Mouse (Mus musculus) lung, adult 18-20 months (tissue): ENCODE data around the gene Rhbg.
"Not testable (repeated sequence)": the region's sequence is repeated elsewhere in the genome, so short reads cannot be mapped to it uniquely, and the experiment has no call there.

ENCODE experiments used
- DNase-seq, 2 experiments: peaks; one replicate each; pipeline ENCODE4 v3.0.0; 2022; ENCODE audit warnings: mixed read lengths in 2 of 2

The Rhbg gene

GRCm38 (mm10) chr3:88254268-88254926 is at the start of gene Rhbg:
Gene Rhbg (minus strand): TSS chr3:88254709.
- DNase-seq: peak; percentile 84 to 89

DNA sequence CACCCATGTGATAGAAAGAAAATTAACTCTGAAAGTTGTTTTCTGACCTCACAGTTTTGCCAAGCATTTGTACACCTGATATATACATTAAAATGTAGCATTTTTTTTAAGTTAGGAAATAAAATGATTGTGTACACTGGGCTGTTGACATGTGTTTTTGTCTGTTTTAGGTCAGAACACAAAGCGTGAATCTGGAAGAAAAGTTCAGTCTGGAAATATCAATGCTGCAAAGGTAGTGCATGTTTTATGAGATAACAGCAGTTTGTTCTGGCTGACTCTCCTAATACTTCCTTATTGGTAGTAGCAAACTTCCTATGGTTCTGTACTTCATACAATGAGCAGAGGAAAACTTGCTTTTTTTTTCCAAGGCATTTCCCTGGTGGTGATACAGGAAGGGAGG is 44.7 kb upstream of the Rhbg start:
- no peak for DNase-seq

DNA sequence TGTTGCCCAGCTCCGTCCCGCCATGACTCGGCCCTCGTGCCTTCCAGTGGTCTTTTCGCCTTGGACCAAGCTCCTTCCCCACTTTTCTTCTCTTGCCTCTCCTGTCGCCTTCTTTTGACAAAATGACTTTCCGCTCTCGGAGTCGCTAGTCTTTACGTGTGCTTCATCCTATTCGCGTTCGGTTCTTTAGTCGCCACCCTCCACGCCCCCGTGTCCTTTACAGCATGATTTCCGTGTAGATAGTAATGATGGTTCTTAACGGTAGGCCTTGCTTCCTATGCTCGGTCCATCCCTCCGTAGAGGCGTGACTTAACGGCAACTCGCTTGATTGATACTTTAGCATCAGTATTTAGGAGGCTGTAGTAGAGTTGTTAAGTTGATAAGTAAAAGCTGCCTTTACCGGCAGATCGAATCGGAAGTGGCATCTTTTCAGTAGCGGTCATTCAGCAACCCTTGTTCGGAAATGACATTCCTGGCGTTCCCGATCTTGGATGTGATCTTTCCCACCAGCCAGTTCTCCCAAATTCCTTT is 42.9 kb upstream of the Rhbg start:
- DNase-seq: peak in 1 of 2 experiments; percentile 24

DNA sequence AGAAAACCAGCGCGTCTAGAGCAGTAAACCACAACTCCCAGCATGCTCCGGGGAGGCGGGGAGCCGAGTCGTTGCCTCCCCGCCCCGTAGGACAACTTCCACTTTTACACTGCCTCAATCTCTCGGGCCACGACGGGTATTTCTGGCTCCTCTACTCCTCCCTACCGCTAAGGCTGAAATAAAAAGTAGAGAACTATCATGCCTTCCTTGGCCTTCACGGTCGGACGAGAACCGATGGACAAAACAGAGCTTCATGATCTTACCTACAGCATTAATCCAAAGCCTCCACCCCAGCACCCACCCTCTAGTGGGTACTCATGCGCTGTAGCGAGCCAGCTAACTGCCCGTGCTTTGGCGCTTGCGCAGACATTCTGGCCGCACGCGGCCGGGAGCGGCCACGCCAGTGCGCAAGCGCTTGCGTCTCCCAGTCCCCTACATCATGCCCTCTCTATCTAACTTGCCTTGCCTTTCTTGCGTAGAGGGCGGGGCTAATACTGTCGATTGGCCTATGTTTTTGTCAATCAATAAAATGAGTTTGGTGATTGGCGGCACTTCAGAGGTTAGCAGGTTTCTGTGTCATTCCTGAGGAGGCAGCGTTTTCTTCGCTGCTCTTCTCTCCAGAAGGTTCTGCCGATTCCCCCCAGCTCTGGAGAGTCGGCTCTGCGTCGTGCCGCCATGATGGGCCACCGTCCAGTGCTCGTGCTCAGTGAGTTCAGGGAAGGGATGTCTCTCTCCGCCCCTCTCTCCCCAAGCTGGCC is 42.2 kb upstream of the Rhbg start, which contains the start of the genes Tsacc and Cct3:
Gene Tsacc (minus strand): TSS at position 439 of the 758 bp plus-strand sequence.
Gene Cct3 (plus strand): TSS at position 556 of the 758 bp plus-strand sequence.
- DNase-seq: peak; percentile 96 to 98

DNA sequence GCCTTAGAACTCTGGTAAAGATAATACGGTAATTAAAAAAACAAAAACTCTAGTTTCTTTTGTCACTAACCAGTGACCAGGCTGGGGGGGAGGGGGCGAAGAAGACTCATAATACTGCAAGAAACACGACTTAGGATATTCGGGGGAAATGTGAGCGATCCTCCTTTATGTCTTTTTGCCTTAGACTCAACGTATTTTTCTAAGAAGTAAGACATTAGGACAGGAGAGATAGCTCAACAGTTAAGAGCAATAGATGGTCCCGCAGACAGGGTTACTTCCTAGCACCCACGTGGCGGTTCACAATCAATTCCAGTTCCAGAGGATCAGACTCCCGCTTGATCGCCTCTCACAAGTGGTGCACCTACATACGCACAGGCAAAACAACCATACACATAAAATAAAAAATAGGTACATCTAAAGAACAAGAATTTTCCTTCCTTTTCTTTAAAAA is 41.6 kb upstream of the Rhbg start:
- DNase-seq: no peak

- not testable (repeated sequence) for DNase-seq
Observed at GRCm38 (mm10) chr3:88295272-88295671, 40.8 kb upstream of the Rhbg start.

DNA sequence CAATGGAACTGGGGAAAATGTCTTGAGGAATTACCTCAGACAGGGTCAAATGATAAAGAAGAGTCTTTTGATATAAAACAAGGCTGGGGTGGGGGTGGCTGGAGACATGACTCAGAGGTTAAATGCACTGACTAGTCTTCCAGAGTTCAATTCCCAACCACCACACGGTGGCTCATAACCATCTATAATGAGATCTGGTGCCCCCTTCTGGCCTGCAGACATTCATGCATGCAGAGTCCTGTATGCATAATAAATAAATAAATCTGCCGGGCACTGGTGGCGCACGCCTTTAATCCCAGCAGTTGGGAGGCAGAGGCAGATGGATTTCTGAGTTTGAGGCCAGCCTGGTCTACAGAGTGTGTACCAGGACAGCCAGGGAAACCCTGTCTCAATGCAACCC is 37.5 kb upstream of the Rhbg start:
- peak; percentile 29 to 55 for DNase-seq

GRCm38 (mm10) chr3:88288133-88288713 is 33.7 kb upstream of the Rhbg start:
- peak; percentile 73 to 81 for DNase-seq

- no peak for DNase-seq
Observed at GRCm38 (mm10) chr3:88287110-88287509, 32.6 kb upstream of the Rhbg start, which contains the start of gene Gm38392. Gene Gm38392 (minus strand): TSS chr3:88287210.

DNA sequence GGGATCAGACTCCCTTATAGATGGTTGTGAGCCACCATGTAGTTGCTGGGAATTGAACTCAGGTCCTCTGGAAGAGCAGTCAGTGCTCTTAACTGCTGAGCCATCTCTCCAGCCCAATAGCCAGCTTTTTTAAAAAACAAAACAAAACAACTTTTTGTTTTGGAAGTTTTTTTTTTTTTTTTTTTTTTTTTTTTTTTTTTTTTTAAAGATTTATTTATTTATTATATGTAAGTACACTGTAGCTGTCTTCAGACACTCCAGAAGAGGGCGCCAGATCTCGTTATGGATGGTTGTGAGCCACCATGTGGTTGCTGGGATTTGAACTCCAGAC is 31.0 kb upstream of the Rhbg start:
- DNase-seq: not testable (repeated sequence)

DNA sequence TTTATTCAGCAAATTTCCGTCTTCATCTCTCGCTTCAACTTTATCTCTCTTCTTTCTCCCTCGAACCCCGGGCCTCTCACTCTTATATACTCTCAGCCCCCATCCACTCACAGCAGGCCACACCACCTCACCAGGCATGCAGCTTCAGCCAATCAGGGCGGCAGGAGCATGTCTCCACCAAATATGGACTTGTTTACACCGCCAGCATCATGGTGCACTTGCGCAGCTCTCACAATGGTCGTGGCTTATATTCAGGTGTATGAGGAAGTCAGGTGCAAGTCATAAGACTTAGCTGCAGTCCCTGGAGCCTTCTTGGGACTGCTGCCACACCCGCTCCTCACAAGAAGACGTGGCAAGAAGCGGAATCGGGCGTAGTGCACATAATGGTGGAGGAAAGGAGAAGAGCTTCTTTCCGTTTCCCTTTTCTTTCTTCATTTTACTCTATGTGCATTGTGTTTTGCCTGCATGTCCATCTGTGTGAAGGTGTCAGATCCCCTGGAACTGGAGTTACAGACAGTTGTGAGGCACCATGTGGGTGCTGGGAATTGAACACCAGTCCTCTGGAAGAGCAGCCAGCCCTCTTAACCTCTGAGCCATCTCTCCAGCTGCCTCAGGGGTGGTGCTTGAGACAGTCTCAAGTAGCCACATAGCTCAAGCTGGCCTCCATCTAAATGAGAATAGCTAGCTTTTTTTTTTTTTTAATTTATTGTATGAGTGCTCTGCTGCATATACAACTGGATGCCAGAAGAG is 30.5 kb upstream of the Rhbg start:
- not testable (repeated sequence) for DNase-seq

DNA sequence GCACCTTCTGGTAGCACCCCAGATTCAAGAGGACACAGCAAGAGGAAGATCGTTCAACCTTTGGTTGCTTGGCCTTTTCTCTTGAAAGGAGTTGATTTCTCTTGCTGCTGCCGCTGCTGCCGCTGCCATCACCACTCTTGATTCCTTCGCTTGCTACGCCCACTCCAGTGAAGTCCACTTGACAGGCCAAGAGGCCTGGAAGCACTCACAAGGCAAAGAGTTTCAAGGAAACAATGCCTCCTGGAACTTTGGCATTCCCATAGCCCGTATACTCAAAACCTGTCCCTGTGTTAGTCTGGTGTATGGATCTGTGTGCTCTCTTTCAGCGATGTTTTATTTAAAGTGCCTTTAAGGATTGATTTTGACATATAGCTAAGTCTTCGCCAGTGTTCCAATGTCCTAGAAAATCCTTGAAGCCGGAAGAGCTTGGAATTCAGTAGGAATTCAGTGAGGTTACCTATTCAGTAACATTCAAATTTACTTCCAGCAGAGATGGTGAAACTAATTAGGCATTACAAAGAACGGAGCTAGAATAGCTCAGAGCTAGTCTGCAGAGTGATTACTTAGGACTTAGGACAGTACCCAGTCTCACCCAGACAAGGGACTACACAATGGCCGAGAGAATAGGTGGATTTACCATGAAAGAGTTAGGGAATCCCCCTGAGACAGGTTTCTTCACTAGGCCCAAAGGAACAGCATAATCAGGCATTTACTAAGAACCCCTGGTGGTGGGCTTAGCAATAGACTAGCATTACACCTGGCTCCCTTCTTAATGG is 26.8 kb upstream of the Rhbg start:
- peak; percentile 82 to 85 for DNase-seq

GRCm38 (mm10) chr3:88280035-88280434 is 25.5 kb upstream of the Rhbg start:
- DNase-seq: no peak

DNA sequence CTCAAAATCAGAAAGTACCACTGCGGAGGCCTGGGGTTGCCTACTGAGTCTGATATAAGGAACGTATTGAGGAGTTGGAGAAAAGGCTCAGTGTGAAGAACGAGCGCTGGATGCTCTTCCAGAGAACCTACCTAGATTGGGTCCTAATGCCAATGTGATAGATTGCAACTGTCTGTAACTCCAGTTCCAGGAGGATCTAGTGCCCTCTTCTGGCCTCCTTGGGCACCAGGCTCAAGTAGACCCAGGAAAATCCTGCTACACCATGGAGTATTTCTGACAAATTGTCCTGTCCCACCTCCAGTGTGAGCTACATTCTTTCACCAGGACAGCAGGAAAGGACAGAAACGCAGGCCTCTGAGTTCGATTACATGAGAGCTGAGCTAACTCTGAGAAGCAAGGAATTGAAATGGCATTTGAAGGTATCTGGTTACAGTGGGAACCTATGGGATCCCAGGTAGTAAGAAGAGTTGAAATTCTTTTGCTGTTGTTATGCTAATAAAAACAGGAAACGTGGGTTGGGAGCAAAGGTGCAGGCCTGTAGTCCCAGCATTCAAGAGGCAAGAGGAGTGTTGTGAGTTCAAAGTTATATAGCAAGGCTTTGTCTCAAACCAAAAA is 22.1 kb upstream of the Rhbg start:
- peak; percentile 17 to 55 for DNase-seq

DNA sequence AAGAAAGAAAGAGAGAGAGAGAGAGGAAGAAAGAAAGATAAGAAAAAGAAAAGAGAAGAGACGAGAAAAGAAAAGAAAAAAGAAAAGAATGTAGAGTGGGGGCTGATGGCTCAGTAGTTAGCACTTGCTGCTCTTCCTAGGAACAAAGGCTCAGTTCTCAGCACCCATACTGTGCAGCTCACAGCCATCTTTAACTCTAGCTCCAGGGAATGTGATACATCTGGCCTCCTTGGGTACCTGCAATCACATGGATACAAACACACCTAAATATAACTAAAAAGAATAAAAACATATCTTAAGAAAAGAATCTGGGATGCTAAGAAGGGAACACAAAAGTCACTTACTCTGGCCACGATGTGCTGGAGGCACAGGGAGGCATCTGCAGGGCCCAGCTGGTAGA is 21.6 kb upstream of the Rhbg start:
- DNase-seq: no peak

GRCm38 (mm10) chr3:88274002-88274401 is 19.5 kb upstream of the Rhbg start:
- no peak for DNase-seq

GRCm38 (mm10) chr3:88271859-88272258 is 17.4 kb upstream of the Rhbg start:
- DNase-seq: no peak

- not testable (repeated sequence) for DNase-seq
Observed at GRCm38 (mm10) chr3:88271298-88271697, 16.8 kb upstream of the Rhbg start.

GRCm38 (mm10) chr3:88268991-88269390 is 14.5 kb upstream of the Rhbg start:
- no peak for DNase-seq

GRCm38 (mm10) chr3:88268014-88268413 is 13.5 kb upstream of the Rhbg start:
- not testable (repeated sequence) for DNase-seq

DNA sequence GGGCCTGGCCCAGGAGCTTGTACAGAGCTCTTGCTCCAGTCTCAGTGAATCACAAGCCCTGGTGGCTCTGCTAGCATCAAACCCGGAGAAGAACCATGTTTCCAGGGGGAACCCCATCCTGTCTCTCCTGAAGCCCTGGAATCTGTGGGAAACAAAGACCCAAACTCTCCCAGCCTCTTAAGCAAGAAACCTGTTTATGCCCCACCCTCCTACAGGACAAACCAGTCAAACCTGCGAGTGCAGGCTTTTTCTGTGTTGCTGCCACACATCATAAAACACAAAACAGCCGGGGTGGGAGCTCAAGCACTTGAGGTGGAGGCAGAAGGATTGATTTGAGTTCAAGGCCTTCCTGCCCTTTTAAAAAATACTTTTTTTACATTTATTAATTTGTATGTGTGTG is 7.8 kb upstream of the Rhbg start:
- DNase-seq: peak; percentile 14 to 50
